Mouse (Mus musculus) urinary bladder, adult 18-20 months (tissue): ENCODE results near the gene Lats1.

Experiments used
- DNase-seq, 2 experiments: peaks; one replicate each; pipeline ENCODE4 v3.0.0; 2022; ENCODE audit warnings: low spot score in 2 of 2, mixed read lengths in 2 of 2

Gene Lats1

GRCm38 (mm10) chr10:7680731-7681301 lies at the start of gene Lats1, which contains the start of gene Pcmt1:
Lats1 (plus strand) TSS chr10:7681214.
Pcmt1 (minus strand) TSS chr10:7681136.
- peak; percentile 82 to 87 for DNase-seq

GRCm38 (mm10) chr10:7640366-7640765 lies 40.6 kb upstream of the Lats1 start:
- DNase-seq, result no peak

DNA sequence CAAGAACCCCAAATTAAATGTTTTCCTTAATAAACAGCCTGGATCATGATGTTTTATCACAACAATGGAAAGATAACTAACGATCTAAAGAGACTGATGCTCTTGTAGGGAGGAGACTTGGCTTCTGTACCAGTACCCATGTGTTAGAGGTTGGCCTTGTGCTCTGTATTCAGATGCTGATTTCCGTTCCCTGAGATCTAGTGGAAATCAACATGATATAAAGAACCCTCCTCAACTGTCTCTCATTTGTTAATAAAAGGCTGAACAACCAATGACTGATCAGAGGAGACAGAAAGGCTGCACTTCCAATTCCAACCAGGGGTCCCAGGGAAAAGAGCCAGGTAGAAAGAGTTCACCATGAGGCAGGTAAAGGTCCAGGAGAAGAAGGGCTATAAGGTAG lies 35.1 kb upstream of the Lats1 start:
- DNase-seq, result no peak

- no peak for DNase-seq
These were observed 32.0 kb upstream of the Lats1 start for GRCm38 (mm10) chr10:7649059-7649458.

- DNase-seq, result no peak
These were observed 30.0 kb upstream of the Lats1 start for GRCm38 (mm10) chr10:7651057-7651456.

DNA sequence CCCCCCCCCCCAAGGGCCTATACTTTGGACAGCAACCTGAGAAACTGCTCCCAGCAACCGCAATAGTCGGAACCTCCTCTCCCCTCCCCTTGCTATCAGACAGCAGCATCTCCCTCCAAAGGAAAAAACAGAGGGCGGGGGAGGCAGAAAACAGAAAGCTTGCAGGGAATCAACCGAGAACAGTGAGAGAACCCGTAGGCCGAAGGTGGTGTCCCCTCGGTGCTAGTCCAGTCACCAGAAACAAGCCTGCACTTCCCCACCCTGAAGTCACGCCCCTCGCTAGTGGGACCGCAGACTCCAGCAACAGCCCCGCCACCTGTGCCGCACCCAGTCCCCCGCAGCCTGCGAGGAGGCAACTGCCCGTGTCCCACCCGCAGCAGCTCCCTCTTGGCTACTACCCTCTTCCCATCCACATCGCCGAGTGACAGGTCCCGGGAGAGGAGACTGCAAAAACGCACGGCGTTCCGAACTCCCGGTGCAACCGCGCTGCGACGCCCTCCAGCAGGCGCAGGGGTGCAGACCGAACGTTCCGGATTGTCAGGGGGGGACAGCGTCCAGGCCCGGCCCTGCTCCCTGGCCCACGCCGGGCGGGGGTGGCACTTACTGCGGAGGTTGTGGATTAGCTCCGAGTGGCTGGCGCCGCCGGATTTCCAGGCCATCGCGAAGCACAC lies 18.4 kb upstream of the Lats1 start:
- no peak for DNase-seq

DNA sequence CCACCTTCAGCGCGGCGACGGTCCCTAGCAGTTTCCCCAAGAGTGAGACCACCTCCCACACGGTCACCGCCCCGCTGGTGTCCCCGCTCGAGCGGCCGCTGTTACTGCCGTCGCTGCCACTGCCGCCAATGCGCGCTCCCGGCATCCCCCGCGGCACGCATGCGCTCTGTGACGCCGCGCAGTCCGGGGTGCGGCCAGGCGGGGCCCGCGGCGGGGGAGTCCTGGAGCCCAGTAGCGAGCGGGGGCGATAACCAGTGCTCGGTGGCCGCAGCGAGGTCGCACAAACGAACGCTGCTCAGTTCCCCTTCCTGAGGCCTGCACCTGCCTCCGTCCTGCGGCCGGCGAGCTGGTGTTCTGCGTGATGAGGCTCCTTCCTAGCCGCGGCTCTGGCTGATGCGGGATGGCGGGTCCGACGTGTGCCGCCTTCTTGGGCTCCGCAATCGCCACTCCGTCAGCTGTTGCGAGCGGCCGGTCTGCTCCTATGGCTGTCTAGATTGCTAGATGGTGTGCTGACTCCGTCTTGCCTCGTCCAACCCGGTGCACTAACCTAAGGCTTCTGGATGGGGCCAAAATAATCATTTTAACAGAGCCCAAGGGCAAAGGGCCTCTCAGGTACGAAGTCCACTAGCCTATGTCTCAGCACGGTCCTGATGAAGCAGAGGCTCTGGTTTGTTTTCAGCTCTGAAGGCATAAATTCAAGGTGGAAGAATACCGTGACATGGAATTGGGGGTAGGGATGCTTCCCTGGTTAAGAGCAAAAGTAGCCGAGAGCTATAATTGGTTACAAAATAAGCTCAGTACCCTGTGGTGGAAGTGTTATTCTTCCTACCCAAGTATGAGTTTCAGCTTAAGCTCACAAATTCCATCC lies 17.6 kb upstream of the Lats1 start:
- DNase-seq, result peak; percentile 89 to 91

- no peak for DNase-seq
These were observed 16.9 kb upstream of the Lats1 start for GRCm38 (mm10) chr10:7664027-7664526.

- no peak for DNase-seq
These were observed 16.1 kb upstream of the Lats1 start for GRCm38 (mm10) chr10:7664889-7665288.

DNA sequence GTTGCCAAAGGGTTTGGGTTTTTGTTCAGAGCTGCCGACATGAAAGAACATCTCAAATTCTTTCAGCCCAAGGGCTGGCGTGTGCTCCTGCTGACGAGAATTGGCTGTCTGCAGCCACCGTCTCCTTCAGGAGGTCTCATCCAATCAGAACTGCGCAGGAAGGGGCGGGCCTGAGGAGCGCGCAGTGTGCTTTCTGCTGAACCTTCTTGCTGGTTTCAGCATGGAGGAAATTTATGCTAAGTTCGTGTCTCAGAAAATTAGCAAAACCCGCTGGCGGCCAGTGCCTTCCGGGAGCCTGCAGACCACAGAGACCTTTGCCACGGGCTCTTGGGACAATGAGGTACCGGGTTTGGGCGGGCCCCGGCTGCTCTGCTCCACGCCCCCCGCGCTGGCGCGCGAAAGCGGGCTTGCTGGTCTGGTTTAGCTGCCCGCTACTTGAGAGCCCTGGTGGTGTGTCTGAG lies 13.6 kb upstream of the Lats1 start, which contains the start of gene Nup43:
Gene Nup43, plus strand, starts transcription at position 162 of the 461 bp plus-strand sequence.
- peak; percentile 81 to 82 for DNase-seq

DNA sequence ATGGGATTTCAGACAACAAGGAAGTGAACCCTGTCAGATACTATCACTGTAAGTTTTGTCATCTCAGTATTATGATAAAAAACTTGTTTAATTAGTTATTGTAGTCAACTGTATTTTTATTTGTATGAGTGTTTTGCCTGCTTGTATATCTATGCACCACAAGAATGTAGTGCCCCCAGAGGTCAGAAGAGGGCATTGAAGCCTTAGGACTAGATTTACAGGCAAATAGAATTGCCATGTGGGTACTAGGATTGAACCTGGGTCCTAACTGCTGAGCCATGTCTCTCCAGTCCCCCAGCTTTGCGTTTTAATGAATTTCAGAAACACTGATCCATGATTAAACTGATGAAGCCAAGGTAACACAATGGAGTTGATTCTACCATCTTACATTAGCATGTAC lies 7.3 kb upstream of the Lats1 start:
- DNase-seq, result no peak

GRCm38 (mm10) chr10:7681343-7682025 lies 470 bp downstream of the Lats1 start:
- peak; percentile 66 to 73 for DNase-seq

DNA sequence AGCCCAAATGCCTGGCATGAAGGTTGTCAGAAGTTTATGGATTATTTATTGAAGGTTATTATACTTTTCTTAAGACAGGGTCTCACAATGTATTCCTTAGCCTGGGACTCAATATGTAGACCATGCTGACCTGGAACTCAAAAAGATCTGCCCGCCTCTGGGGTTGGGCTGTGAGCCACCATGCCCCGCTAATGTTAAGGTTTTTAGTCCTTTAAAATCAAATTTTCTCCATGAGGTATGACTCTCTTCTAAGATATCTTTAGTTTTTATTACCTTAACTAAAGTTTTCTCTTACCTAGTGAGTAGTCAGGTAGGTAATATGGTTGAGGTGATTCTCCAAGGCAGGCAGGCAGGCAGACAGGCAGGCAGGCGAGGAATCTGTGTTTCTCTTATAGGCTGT lies 1.2 kb downstream of the Lats1 start:
- no peak for DNase-seq

GRCm38 (mm10) chr10:7686902-7687301 lies 5.9 kb downstream of the Lats1 start:
- DNase-seq, result no peak

GRCm38 (mm10) chr10:7695286-7695685 lies 14.3 kb downstream of the Lats1 start:
- no peak for DNase-seq

DNA sequence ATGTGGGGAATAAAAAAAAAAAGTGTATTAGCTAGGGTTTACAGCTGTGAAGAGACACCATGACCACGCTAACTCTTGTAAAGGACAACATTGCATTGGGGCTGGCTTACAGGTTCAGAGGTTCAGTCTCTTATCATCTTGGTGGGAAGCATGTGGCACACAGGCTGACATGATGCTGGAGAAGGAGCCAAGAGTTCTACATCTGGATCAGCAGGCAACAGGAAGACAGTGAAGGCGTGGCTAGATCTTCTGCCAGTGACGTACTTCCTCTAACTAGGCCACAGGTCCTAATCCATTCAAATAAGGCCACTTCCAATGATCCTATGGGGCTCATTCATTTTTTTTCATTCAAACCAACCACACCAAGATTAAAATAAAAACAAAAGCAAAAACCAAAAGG lies 19.1 kb downstream of the Lats1 start:
- no peak for DNase-seq

DNA sequence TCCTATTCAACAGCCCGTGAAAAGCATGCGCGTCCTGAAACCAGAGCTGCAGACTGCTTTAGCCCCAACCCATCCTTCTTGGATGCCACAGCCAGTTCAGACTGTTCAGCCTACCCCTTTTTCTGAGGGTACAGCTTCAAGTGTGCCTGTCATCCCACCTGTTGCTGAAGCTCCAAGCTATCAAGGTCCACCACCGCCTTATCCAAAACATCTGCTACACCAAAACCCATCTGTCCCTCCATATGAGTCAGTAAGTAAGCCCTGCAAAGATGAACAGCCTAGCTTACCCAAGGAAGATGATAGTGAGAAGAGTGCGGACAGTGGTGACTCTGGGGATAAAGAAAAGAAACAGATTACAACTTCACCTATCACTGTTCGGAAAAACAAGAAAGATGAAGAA lies 21.6 kb downstream of the Lats1 start:
- no peak for DNase-seq

DNA sequence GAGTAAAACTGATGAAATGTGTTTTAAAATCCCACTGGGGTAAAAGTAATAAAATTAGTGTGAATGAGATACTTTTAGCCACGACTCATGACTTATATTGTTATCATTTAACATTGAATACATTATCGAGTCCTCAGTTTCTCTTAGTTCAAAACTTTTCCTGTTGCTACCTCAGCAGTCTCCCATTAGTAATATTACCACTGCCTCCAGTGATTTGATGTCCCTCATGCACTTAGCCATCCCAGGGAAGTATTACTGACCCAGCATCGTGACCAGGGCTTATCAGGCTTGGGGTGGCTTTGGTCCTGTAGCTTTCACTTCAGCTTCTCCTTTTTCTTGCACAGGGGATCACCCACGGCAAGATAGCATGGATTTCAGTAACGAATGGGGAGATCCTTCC lies 29.1 kb downstream of the Lats1 start:
- DNase-seq, result no peak

DNA sequence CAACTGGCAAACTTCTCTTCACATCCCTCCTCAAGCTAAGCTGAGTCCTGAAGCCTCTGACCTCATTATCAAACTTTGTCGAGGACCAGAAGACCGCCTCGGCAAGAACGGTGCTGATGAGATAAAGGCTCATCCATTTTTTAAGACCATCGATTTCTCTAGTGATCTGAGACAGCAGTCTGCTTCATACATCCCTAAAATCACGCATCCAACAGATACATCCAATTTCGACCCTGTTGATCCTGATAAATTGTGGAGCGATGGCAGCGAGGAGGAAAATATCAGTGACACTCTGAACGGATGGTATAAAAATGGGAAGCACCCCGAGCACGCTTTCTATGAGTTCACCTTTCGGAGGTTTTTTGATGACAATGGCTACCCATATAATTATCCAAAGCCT lies 31.5 kb downstream of the Lats1 start:
- no peak for DNase-seq

DNA sequence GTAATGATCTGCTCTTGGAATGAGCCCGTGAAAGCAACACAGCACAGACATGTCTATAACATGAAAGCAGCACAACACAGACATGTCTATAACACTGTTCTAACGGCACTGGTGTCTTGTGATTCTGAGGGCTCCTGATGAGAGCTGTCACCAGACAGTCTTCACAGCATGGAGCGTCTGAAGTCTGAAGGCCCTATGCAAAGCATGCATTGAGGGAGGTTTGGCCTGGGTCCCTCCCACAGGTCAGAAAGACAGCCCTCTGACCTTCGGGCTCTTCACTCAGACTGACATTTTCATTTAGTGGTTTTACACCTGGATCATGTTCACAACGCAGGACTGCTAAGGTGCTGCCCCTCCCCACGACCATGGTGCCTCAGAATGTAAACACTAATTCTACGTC lies 34.0 kb downstream of the Lats1 start:
- no peak for DNase-seq

- DNase-seq, result peak; percentile 81 to 89
These were observed 44.9 kb downstream of the Lats1 start, which contains the start of gene Katna1 for GRCm38 (mm10) chr10:7725751-7726500. Katna1 (plus strand) TSS chr10:7726000.
